Mouse (Mus musculus): ENCODE measurements around the gene Gm20388.

DNA sequence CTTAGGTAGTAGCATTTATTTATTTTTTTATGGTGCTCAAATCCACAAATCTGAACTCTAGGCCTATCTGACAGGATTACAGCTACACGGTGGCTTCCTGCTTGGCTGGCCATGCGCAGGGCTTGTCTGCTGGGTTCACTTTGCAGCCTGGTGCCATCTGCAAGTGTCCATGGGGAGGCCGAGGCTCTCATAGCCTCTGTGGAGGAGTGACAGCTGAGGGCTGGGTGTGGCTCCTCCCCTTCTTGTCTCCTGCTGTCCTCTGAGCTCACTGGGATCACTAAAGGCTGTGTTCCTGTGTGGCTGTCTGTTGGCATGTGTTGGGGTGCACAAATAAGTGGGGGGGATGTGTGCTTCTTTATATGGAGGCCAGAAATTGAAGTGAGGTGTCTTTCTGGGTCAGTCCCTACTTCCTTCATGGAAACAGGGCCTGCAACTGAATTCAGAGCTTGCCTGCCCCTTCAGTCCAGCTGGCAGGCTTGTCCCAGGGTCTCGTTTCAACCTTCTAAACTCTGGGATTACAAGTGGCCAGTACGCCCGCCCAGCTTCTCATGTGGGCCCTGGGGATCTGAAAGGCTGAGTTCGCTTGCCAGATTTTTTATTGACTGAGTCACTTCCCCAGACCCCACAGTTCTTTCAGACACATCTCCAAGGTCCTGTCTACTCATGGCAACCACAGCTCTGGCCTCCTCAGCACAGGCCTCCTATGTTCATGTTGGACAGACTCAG, 304.9 kb downstream of the Gm20388 start:
- no peak for TF ChIP-seq TAL1 (IDR thresholded peaks at IDR 0.05; ENCODE audit: low read length)
- peak; percentile 5; the same call in 1 of the 2 replicates for TF ChIP-seq GATA1 (IDR thresholded peaks at IDR 0.05; ENCODE audit: low read length)

Measured in erythroblast, embryonic 14.5 days (primary cell).